Mouse (Mus musculus): Measurements from ENCODE around the gene St7. TPM values are rescaled to one million over a fixed set of nuclear protein-coding genes. Genes with fewer than 3 reads are reported as not detected.

Gene St7
- polyA plus RNA-seq, 1 experiment: 14.3 TPM

DNA sequence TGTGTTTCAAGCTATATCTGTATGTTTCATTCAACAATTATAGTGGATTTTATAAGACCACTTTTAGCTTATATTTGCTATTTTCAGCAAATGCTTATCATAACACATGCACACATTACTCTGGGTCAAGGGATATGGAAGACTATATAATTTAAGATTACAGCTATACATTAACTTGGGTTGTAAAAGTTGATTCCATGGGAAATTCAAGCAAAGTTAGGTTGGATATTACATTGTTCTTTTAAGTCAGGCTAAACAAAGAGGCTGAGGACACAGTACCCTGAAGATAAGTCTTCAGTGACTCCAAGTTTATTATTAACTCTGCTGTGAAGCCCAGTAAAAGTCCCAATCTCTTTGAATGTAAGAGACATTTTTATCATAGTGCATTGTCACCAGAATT lies 118.8 kb downstream of the St7 start:
- no peaks in the 10 kb centered on the region for H3K36me3 ChIP-seq (ENCODE audit: control insufficient read depth, insufficient read depth, low read length)
- no peak overlapping the region for H3K27ac ChIP-seq (ENCODE audit: insufficient read depth, low read depth, low read length)
- peaks cover 2% of the 10 kb centered on the region; the same call in 1 of the 2 replicates for H3K4me1 ChIP-seq (ENCODE audit: control insufficient read depth, insufficient read depth, low read length)
- TF ChIP-seq CTCF (conservative IDR thresholded peaks at IDR 0.05; ENCODE audit: insufficient read depth, insufficient read length, low read depth, low read length): no peak
- no peak for TF ChIP-seq POLR2A (IDR thresholded peaks at IDR 0.05; ENCODE audit: low read depth, low read length)
- H3K4me3 ChIP-seq (ENCODE audit: insufficient read depth, low read depth, low read length): no peak overlapping the region
- no peaks in the 10 kb centered on the region for H3K27me3 ChIP-seq (replicated peaks; ENCODE audit: control insufficient read depth, insufficient read depth, low read length)
- no peak for DNase-seq

DNA sequence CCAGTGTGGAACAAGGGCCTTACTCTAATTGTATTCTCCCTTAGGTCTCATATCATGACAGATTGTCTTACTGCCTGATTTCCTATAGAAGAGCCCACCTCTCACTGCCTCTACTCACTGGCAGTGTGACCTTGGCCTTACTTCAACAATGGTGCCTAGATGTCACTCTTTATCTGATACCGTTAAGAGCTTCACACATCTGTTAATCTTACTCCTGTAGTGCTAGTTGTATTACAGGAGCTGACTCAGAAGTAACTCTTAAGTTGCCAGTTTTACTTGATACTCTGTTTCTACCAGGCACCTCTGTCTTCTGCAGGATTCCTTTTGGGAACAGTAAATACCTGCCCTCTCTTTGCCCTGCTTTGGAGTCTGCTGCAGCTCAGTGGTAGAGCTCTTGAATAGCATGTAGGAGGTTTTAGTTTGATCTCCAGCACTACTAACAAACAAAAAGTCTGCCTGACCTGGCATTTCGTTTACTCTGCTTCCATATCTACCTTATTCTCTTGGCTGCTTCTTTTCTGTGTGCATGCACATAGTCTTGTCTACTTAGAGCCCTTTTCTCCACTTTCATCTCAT lies 121.4 kb downstream of the St7 start:
- Histone ChIP-seq H3K4me1 (ENCODE audit: control insufficient read depth, insufficient read depth, low read length) (peaks cover 2% of the 10 kb centered on the region; the same call in 1 of the 2 replicates), H3K4me3 (ENCODE audit: insufficient read depth, low read depth, low read length) (no peak overlapping the region), H3K36me3 (ENCODE audit: control insufficient read depth, insufficient read depth, low read length) (no peaks in the 10 kb centered on the region), H3K27ac (ENCODE audit: insufficient read depth, low read depth, low read length) (no peak overlapping the region), H3K27me3 (replicated peaks; ENCODE audit: control insufficient read depth, insufficient read depth, low read length) (no peaks in the 10 kb centered on the region)
- DNase-seq: no peak
- WGBS: 73% methylated on average over 2 of the region's 2 CpGs
- TF ChIP-seq POLR2A (IDR thresholded peaks at IDR 0.05; ENCODE audit: low read depth, low read length): no peak
- TF ChIP-seq CTCF (conservative IDR thresholded peaks at IDR 0.05; ENCODE audit: insufficient read depth, insufficient read length, low read depth, low read length): no peak

DNA sequence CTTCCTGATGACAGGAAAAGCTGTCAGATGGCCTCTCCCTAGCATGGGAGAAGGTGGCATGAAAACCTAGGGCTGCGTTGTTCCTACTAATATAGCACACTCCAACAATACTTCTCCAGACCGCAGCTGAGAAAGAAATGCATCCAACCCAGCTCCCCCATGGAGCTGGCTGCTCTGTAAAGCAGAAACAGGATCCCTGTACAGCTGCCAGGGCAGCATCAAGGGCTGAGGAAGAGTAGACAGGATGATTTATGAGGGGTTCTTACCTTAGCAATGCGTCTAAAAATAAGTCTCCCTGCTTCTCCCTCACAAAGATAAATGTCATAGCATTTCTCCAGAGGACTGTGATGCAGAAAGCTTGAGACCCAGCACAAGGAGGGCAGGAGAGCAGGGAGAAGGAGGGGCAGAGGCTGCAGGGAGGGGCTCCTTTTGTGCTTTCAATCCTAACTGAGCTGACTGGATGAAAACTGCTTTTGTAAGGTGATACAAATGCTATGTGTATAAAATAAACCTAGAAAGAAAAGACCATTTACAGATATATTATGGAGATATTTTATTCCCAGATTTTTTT lies 124.2 kb downstream of the St7 start:
- H3K27ac ChIP-seq (ENCODE audit: insufficient read depth, low read depth, low read length): no peak overlapping the region
- H3K36me3 ChIP-seq (ENCODE audit: control insufficient read depth, insufficient read depth, low read length): no peaks in the 10 kb centered on the region
- TF ChIP-seq POLR2A (IDR thresholded peaks at IDR 0.05; ENCODE audit: low read depth, low read length) (no peak), CTCF (conservative IDR thresholded peaks at IDR 0.05; ENCODE audit: insufficient read depth, insufficient read length, low read depth, low read length) (no peak)
- WGBS: 21% methylated on average over 3 of the region's 3 CpGs
- no peaks in the 10 kb centered on the region for H3K4me1 ChIP-seq (ENCODE audit: control insufficient read depth, insufficient read depth, low read length)
- no peak overlapping the region for H3K4me3 ChIP-seq (ENCODE audit: insufficient read depth, low read depth, low read length)
- DNase-seq: peak; percentile 14
- H3K27me3 ChIP-seq (replicated peaks; ENCODE audit: control insufficient read depth, insufficient read depth, low read length): no peaks in the 10 kb centered on the region

DNA sequence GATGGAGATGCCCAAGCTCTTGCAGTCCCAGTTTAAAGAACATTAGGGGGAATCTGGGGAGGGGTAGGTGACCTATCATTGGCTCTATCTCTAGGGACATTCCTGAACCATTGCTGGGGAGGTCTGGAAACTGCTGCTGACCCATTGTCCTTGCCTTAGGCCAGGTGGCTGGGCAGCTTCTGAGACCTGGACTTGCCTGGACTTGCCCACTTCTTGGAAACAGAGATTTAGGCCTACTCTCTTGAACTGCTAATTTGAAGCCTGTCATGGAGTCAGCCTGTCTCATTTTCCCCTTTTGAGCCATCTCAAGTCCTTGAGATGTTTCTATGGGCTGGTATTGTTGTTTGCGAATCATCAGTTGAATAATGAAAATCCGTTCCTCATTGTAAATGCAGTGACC lies 130.9 kb downstream of the St7 start:
- Histone ChIP-seq H3K27ac (ENCODE audit: insufficient read depth, low read depth, low read length) (no peak overlapping the region), H3K4me3 (ENCODE audit: insufficient read depth, low read depth, low read length) (no peak overlapping the region), H3K27me3 (replicated peaks; ENCODE audit: control insufficient read depth, insufficient read depth, low read length) (no peaks in the 10 kb centered on the region), H3K4me1 (ENCODE audit: control insufficient read depth, insufficient read depth, low read length) (no peaks in the 10 kb centered on the region), H3K36me3 (ENCODE audit: control insufficient read depth, insufficient read depth, low read length) (no peaks in the 10 kb centered on the region)
- DNase-seq: no peak
- 99% methylated on average over 2 of the region's 2 CpGs for WGBS
- no peak for TF ChIP-seq CTCF (conservative IDR thresholded peaks at IDR 0.05; ENCODE audit: insufficient read depth, insufficient read length, low read depth, low read length)
- no peak for TF ChIP-seq POLR2A (IDR thresholded peaks at IDR 0.05; ENCODE audit: low read depth, low read length)

DNA sequence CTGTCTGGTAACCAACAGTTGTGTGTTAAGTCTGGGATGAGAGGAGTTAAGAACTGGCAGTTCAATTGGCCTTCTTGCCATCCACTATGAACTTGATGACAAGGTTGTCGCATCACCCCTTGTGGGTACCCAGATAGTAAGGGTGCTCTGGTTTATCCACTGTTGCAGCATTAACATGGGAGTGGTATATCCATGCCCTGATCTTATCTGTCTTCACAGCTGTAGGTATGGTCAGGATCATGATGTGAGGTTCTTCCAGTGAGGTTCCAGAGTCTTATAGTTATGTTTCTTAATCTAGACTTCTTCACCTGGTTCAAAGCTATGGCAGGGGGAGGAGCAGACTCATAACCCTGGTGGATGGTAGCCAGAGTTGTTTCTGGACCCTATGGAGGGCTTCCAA lies 132.0 kb downstream of the St7 start:
- Histone ChIP-seq H3K36me3 (ENCODE audit: control insufficient read depth, insufficient read depth, low read length) (no peaks in the 10 kb centered on the region), H3K4me1 (ENCODE audit: control insufficient read depth, insufficient read depth, low read length) (no peaks in the 10 kb centered on the region), H3K27me3 (replicated peaks; ENCODE audit: control insufficient read depth, insufficient read depth, low read length) (no peaks in the 10 kb centered on the region), H3K4me3 (ENCODE audit: insufficient read depth, low read depth, low read length) (no peak overlapping the region), H3K27ac (ENCODE audit: insufficient read depth, low read depth, low read length) (no peak overlapping the region)
- no peak for TF ChIP-seq CTCF (conservative IDR thresholded peaks at IDR 0.05; ENCODE audit: insufficient read depth, insufficient read length, low read depth, low read length)
- no peak for TF ChIP-seq POLR2A (IDR thresholded peaks at IDR 0.05; ENCODE audit: low read depth, low read length)
- no peak for DNase-seq
- WGBS: 97% methylated on average over 1 of the region's 1 CpGs

DNA sequence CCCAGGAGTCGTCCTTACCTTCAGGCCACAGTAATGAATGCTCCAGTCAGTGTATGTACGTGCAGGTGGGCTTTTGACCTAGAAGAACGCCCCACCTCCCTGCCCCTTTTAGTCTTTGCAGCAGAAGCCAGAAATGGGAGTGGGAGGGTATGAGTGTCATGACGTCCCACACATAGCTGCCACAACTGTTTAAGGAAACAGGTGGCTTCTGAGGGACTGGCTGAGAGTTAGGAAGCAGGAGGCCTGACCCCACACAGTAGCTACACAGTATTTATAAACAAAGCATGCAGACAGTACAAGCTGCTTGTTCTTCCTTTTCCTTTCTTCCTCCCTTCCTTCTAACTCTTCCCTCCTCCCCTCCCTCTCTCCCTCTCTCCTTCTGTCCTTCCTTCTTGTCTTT lies 135.6 kb downstream of the St7 start:
- Histone ChIP-seq H3K4me3 (ENCODE audit: insufficient read depth, low read depth, low read length) (no peak overlapping the region), H3K4me1 (ENCODE audit: control insufficient read depth, insufficient read depth, low read length) (no peaks in the 10 kb centered on the region), H3K36me3 (ENCODE audit: control insufficient read depth, insufficient read depth, low read length) (no peaks in the 10 kb centered on the region; the same call in 1 of the 2 replicates), H3K27ac (ENCODE audit: insufficient read depth, low read depth, low read length) (no peak overlapping the region), H3K27me3 (replicated peaks; ENCODE audit: control insufficient read depth, insufficient read depth, low read length) (no peaks in the 10 kb centered on the region)
- DNase-seq: no peak
- TF ChIP-seq CTCF (conservative IDR thresholded peaks at IDR 0.05; ENCODE audit: insufficient read depth, insufficient read length, low read depth, low read length) (no peak), POLR2A (IDR thresholded peaks at IDR 0.05; ENCODE audit: low read depth, low read length) (no peak)
- WGBS: 67% methylated on average over 4 of the region's 4 CpGs

DNA sequence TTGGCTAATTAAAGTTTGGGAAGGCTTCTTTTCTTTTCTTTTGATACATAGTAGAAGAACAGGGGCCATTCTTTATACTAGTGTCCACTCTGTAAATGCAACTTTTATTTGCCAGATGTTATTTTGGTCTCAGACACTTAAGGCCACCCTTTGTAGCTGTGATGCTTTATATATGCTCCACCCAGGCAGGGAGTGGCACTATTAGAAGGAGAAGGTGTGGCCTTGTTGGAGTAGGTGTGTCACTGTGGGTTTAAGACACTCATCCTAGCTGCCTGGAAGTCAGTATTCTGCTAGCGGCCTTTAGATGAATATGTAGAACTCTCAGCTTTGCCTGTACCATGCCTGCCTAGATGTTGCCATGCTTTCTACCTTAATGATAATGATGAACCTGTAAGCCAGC lies 137.2 kb downstream of the St7 start:
- H3K27me3 ChIP-seq (replicated peaks; ENCODE audit: control insufficient read depth, insufficient read depth, low read length): no peaks in the 10 kb centered on the region
- 98% methylated on average over 1 of the region's 1 CpGs for WGBS
- H3K27ac ChIP-seq (ENCODE audit: insufficient read depth, low read depth, low read length): no peak overlapping the region
- H3K4me3 ChIP-seq (ENCODE audit: insufficient read depth, low read depth, low read length): no peak overlapping the region
- no peak for TF ChIP-seq CTCF (conservative IDR thresholded peaks at IDR 0.05; ENCODE audit: insufficient read depth, insufficient read length, low read depth, low read length)
- TF ChIP-seq POLR2A (IDR thresholded peaks at IDR 0.05; ENCODE audit: low read depth, low read length): no peak
- no peaks in the 10 kb centered on the region; the same call in 1 of the 2 replicates for H3K36me3 ChIP-seq (ENCODE audit: control insufficient read depth, insufficient read depth, low read length)
- no peak for DNase-seq
- H3K4me1 ChIP-seq (ENCODE audit: control insufficient read depth, insufficient read depth, low read length): no peaks in the 10 kb centered on the region

Data from kidney, adult 2 months (tissue).